Mouse (Mus musculus) left cerebral cortex, postnatal 4 days (tissue): ENCODE measurements around the gene Rnaset2b. TPM values are rescaled to one million over a fixed set of nuclear protein-coding genes. Genes with fewer than 3 reads are reported as not detected.

Experiments
- total RNA-seq, 2 experiments: library from RNA; stranded (reverse); gene quantifications; 2 replicates each; pipeline ENCODE4 v1.2.3; 2021

Rnaset2b gene
- total RNA-seq, 2 experiments from 2014 or later = 28.6 to 34.9 TPM

Other genes with a start within 250 kb of the Rnaset2b start
- 10 to 100 TPM; 17.4 to 19.9 TPM for gene Ezr, start 187.8 kb upstream of the Rnaset2b start, total RNA-seq
- 10 to 100 TPM; 31.2 to 32.9 TPM for gene Rsph3b, start 22.0 kb upstream of the Rnaset2b start, total RNA-seq
- gene Tagap1, start 9.5 kb upstream of the Rnaset2b start, total RNA-seq = 10 to 100 TPM; 20.9 to 21.3 TPM
- gene Gm49721, start 8.3 kb downstream of the Rnaset2b start, total RNA-seq = under 1 TPM in 1 of 2 experiments, not detected in 1; 0.32 TPM
- 1 to 10 TPM in 1 of 2 experiments, not detected in 1; 1.1 TPM for gene Gm1604a, start 54.9 kb downstream of the Rnaset2b start, total RNA-seq
- 10 to 100 TPM; 36.7 to 38.5 TPM for gene Rps6ka2, start 199.5 kb downstream of the Rnaset2b start, total RNA-seq